In genomic region chr3:3308996-3309395, GRCm38 (mm10) we compare ENCODE assay signal across 13 mouse cellular contexts.
DNase-seq lines count a peak whose midpoint lies in the region; ATAC-seq lines count a peak whose summit lies in the region.
"Had no signal": no experiment of that assay in that cellular context is flagged by ENCODE, and none has a peak within 500 bp of the region (broad histone marks: within the 10 kb centered on the region; RNA-seq: fewer than 3 reads in every experiment).

No protein-coding gene starts in this region.

- 0 out of 2 replicates have a peak overlapping the region, but pooled peaks have one; percentile 18 for H3K4me2 ChIP-seq in embryonic facial prominence, embryonic 13.5 days
- peak overlapping the region; percentile 32; the same call in 1 of the 2 replicates for H3K4me2 ChIP-seq in hindbrain, embryonic 15.5 days
- H3K4me2 ChIP-seq in neural tube, embryonic 14.5 days (ENCODE audit: low read depth, low read length), result peak overlapping the region; percentile 22; the same call in 1 of the 2 replicates
- H3K4me2 ChIP-seq: limb, embryonic 12.5 days; lung, embryonic 14.5 days had no signal

- H3K4me1 ChIP-seq in embryonic facial prominence, embryonic 13.5 days, result no peaks in the 10 kb centered on the region
- no peaks in the 10 kb centered on the region for H3K4me1 ChIP-seq in embryonic facial prominence, embryonic 10.5 days
- no peaks in the 10 kb centered on the region for H3K4me1 ChIP-seq in megakaryocyte, embryonic 14.5 days
- no peaks in the 10 kb centered on the region for H3K4me1 ChIP-seq in hindbrain, embryonic 15.5 days (replicated peaks)
- no peaks in the 10 kb centered on the region for H3K4me1 ChIP-seq in neural tube, embryonic 14.5 days (ENCODE audit: control insufficient read depth, insufficient read depth, low read length)
- H3K4me1 ChIP-seq: limb, embryonic 12.5 days had no signal

- no peak overlapping the region for H3K27ac ChIP-seq in embryonic facial prominence, embryonic 13.5 days
- no peak overlapping the region for H3K27ac ChIP-seq in embryonic facial prominence, embryonic 10.5 days (replicated peaks)
- H3K27ac ChIP-seq in hindbrain, embryonic 15.5 days (replicated peaks), result no peak overlapping the region
- no peak overlapping the region for H3K27ac ChIP-seq in neural tube, embryonic 14.5 days (ENCODE audit: low read depth, low read length)
- H3K27ac ChIP-seq: limb, embryonic 12.5 days had no signal

- WGBS in embryonic facial prominence, embryonic 13.5 days, result 81% methylated on average over 18 of the region's 18 CpGs
- 62% methylated on average over 18 of the region's 18 CpGs for WGBS in embryonic facial prominence, embryonic 10.5 days
- 63% methylated on average over 18 of the region's 18 CpGs for WGBS in hindbrain, embryonic 15.5 days
- 58% methylated on average over 18 of the region's 18 CpGs for WGBS in neural tube, embryonic 14.5 days

- peaks cover 19% of the 10 kb centered on the region for H3K9me3 ChIP-seq in embryonic facial prominence, embryonic 13.5 days
- peaks cover 36% of the 10 kb centered on the region for H3K9me3 ChIP-seq in embryonic facial prominence, embryonic 10.5 days
- peaks cover 11% of the 10 kb centered on the region; the same call in 1 of the 2 replicates for H3K9me3 ChIP-seq in megakaryocyte, embryonic 14.5 days
- H3K9me3 ChIP-seq in hindbrain, embryonic 15.5 days, result no peaks in the 10 kb centered on the region
- H3K9me3 ChIP-seq in neural tube, embryonic 14.5 days (ENCODE audit: control insufficient read depth, low read length), result no peaks in the 10 kb centered on the region

- no peak overlapping the region for H3K9ac ChIP-seq in embryonic facial prominence, embryonic 13.5 days
- H3K9ac ChIP-seq in hindbrain, embryonic 15.5 days, result no peak overlapping the region
- H3K9ac ChIP-seq in neural tube, embryonic 14.5 days (replicated peaks; ENCODE audit: low read depth, low read length), result no peak overlapping the region
- H3K9ac ChIP-seq: limb, embryonic 12.5 days; lung, embryonic 14.5 days had no signal

- no peaks in the 10 kb centered on the region for H3K27me3 ChIP-seq in embryonic facial prominence, embryonic 13.5 days
- H3K27me3 ChIP-seq in embryonic facial prominence, embryonic 10.5 days (replicated peaks; ENCODE audit: low read depth, poor library complexity, severe bottlenecking), result no peaks in the 10 kb centered on the region
- no peaks in the 10 kb centered on the region for H3K27me3 ChIP-seq in megakaryocyte, embryonic 14.5 days (replicated peaks)
- no peaks in the 10 kb centered on the region for H3K27me3 ChIP-seq in hindbrain, embryonic 15.5 days
- H3K27me3 ChIP-seq in neural tube, embryonic 14.5 days (ENCODE audit: control insufficient read depth, insufficient read depth, low read length), result no peaks in the 10 kb centered on the region
- H3K27me3 ChIP-seq: limb, embryonic 12.5 days had no signal

- ATAC-seq in embryonic facial prominence, embryonic 13.5 days (ENCODE audit: insufficient number of reproducible peaks, insufficient read depth, low FRiP score, low TSS enrichment, low read depth), result no peak
- no peak for ATAC-seq in megakaryocyte, adult 5-6 weeks (ENCODE audit: poor library complexity, severe bottlenecking)
- no peak for ATAC-seq in hindbrain, embryonic 15.5 days (ENCODE audit: low FRiP score, low read depth)
- 0 out of 2 replicates have a peak, but pooled peaks have one; percentile 31 for ATAC-seq in neural tube, embryonic 14.5 days (ENCODE audit: low read depth)
- ATAC-seq in megakaryocyte-erythroid progenitor cell, adult 5-6 weeks (replicated peaks; ENCODE audit: low FRiP score, low TSS enrichment, poor library complexity, severe bottlenecking), result no peak

- DNase-seq in embryonic facial prominence, embryonic 10.5 days (ENCODE audit: low spot score), result no peak
- no peak for DNase-seq in thymus, postnatal 0 days (ENCODE audit: low spot score)
- DNase-seq: adrenal gland, adult 2 months; kidney, adult 8-10 months; lung, embryonic 14.5 days; right cerebral cortex, adult 18-20 months had no signal

- no peaks in the 10 kb centered on the region for H3K36me3 ChIP-seq in embryonic facial prominence, embryonic 13.5 days
- no peaks in the 10 kb centered on the region for H3K36me3 ChIP-seq in embryonic facial prominence, embryonic 10.5 days (replicated peaks)
- H3K36me3 ChIP-seq in megakaryocyte, embryonic 14.5 days (replicated peaks; ENCODE audit: low read length), result no peaks in the 10 kb centered on the region
- H3K36me3 ChIP-seq in hindbrain, embryonic 15.5 days, result no peaks in the 10 kb centered on the region
- H3K36me3 ChIP-seq in neural tube, embryonic 14.5 days (ENCODE audit: control insufficient read depth, insufficient read depth, low read length), result no peaks in the 10 kb centered on the region
- H3K36me3 ChIP-seq: limb, embryonic 12.5 days had no signal

- no peak overlapping the region for H3K4me3 ChIP-seq in embryonic facial prominence, embryonic 13.5 days
- no peak overlapping the region for H3K4me3 ChIP-seq in embryonic facial prominence, embryonic 10.5 days
- H3K4me3 ChIP-seq in megakaryocyte, embryonic 14.5 days (replicated peaks), result peak overlapping the region; percentile 71
- H3K4me3 ChIP-seq in hindbrain, embryonic 15.5 days, result peak overlapping the region; percentile 19; the same call in 1 of the 2 replicates
- no peak overlapping the region for H3K4me3 ChIP-seq in neural tube, embryonic 14.5 days (ENCODE audit: low read depth, low read length)
- H3K4me3 ChIP-seq: limb, embryonic 12.5 days had no signal

Comparison
In these comparisons a context has a peak if more than half of its experiments do, and no peak if none do; other contexts are left out.
1. H3K4me3 ChIP-seq: peak in megakaryocyte, embryonic 14.5 days (single experiment) and hindbrain, embryonic 15.5 days (single experiment); none in embryonic facial prominence, embryonic 13.5 days (single experiment), embryonic facial prominence, embryonic 10.5 days (single experiment) and neural tube, embryonic 14.5 days (single experiment).
2. Peak in every context shown above with its lines, with median percentiles within 50 percentile points of each other: H3K4me2 ChIP-seq.